Mouse (Mus musculus) heart, embryonic 15.5 days (tissue): ENCODE measurements around the gene Crat. TPM values are rescaled to one million over a fixed set of nuclear protein-coding genes. Genes with fewer than 3 reads are reported as not detected.

Source experiments
- ATAC-seq: fragments of 200-750 bp; cut with Nextera tagmentation; replicated peaks from 2 replicates; pipeline ENCODE4 v1.8.0; 2017; ENCODE audit warnings: low read depth, moderate TSS enrichment; ENCODE audit not compliant: insufficient number of reproducible peaks, insufficient read depth, low FRiP score
- H3K27ac ChIP-seq: fragments of 300-500 bp; sonication (generic); 2 replicates; pipeline ENCODE4 v1.5.1; 2015; ENCODE audit warnings: mild to moderate bottlenecking, inconsistent platforms
- H3K27me3 ChIP-seq: fragments of 300-500 bp; sonication (generic); 2 replicates; pipeline ENCODE4 v1.6.1; 2015; ENCODE audit warnings: inconsistent platforms
- H3K36me3 ChIP-seq: fragments of 300-500 bp; sonication (generic); 2 replicates; pipeline ENCODE4 v1.6.1; 2015; ENCODE audit warnings: mild to moderate bottlenecking, inconsistent platforms
- H3K4me1 ChIP-seq: fragments of 300-500 bp; sonication (generic); replicated peaks from 2 replicates; pipeline ENCODE4 v1.6.1; 2015; ENCODE audit warnings: inconsistent platforms
- H3K4me2 ChIP-seq: fragments of 300-500 bp; sonication (generic); 2 replicates; pipeline ENCODE4 v1.6.1; 2015; ENCODE audit warnings: inconsistent platforms, mild to moderate bottlenecking, moderate library complexity
- H3K4me3 ChIP-seq: fragments of 300-500 bp; sonication (generic); 2 replicates; pipeline ENCODE4 v1.5.1; 2015; ENCODE audit warnings: mild to moderate bottlenecking, inconsistent platforms
- H3K9ac ChIP-seq: fragments of 300-500 bp; sonication (generic); 2 replicates; pipeline ENCODE4 v1.6.1; 2015; ENCODE audit warnings: mild to moderate bottlenecking, inconsistent platforms
- H3K9me3 ChIP-seq: fragments of 300-500 bp; sonication (generic); replicated peaks from 2 replicates; pipeline ENCODE4 v1.6.1; 2016; ENCODE audit warnings: inconsistent platforms
- WGBS: fragments of 180-500 bp; shearing (Covaris S2); methylation state at CpG from one replicate; pipeline ENCODE4 v1.1.7; 2015; ENCODE audit warnings: mixed read lengths; 5-methylcytosine and 5-hydroxymethylcytosine counted together
- polyA plus RNA-seq: library from polyadenylated mRNA; unstranded; fragments of >200 nt; fragmentation: Nextera tagmentation; extraction: Ambion mirVana; gene quantifications from 2 replicates; pipeline ENCODE4 v1.2.1, GENCODE M21; 2015

Crat gene
- polyA plus RNA-seq, 1 experiment from 2014 or later, result 109 TPM

DNA sequence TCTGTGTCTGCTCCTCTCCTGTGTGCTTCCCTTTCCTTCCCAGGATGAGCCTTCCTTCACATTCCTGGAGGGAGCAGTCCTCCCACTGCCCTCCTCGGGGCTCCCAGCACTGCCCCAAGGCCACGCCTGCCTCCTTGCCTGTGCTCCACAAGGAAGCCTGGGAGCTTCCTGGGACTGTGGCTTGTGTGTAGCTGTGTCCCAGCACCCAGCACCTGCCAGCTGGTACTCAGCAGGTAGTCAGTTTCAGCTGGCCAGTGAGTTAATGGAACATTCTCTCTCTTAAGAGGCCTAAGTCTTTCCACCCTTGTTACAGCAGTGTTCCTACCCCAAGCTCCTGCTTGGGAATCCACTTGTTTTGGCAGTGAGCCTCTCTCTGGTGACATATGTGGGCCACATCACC lies 12.8 kb downstream of the Crat start:
- no peak overlapping the region for H3K27ac ChIP-seq
- no peaks in the 10 kb centered on the region for H3K9me3 ChIP-seq
- no peak overlapping the region for H3K4me2 ChIP-seq
- no peaks in the 10 kb centered on the region for H3K27me3 ChIP-seq
- no peak overlapping the region for H3K9ac ChIP-seq
- H3K4me1 ChIP-seq, result peaks cover 12% of the 10 kb centered on the region
- no peak for ATAC-seq
- H3K4me3 ChIP-seq, result no peak overlapping the region
- WGBS, result 69% methylated on average over 2 of the region's 2 CpGs
- peaks cover 70% of the 10 kb centered on the region for H3K36me3 ChIP-seq

DNA sequence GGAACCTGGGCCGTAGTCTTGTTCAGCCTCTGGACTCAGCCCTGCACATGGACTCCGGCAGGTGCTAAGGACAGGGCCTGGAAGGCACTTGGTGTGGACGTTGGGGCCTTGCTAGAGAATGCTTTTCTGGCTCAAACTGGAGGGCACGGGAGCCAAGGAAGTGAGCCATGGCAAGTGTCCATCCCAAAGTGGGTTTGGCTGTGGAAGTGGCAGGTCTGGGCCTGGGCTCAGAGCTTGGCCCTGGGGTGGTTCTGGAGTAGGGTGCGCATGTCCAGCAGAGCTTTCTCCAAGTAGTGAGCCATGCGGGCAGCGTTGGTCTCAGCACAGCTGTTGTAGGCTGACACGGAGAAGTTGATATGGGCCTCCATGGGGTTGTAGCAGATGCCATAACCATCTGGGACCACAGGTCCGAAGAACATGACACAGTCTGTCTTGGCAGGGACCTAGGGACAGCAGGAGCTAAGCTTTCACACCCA lies 13.2 kb downstream of the Crat start:
- Histone ChIP-seq H3K4me3 (no peak overlapping the region), H3K36me3 (peaks cover 73% of the 10 kb centered on the region), H3K9ac (no peak overlapping the region), H3K4me1 (peaks cover 12% of the 10 kb centered on the region), H3K4me2 (no peak overlapping the region), H3K27ac (no peak overlapping the region), H3K9me3 (no peaks in the 10 kb centered on the region), H3K27me3 (no peaks in the 10 kb centered on the region)
- 88% methylated on average over 9 of the region's 9 CpGs for WGBS
- no peak for ATAC-seq

DNA sequence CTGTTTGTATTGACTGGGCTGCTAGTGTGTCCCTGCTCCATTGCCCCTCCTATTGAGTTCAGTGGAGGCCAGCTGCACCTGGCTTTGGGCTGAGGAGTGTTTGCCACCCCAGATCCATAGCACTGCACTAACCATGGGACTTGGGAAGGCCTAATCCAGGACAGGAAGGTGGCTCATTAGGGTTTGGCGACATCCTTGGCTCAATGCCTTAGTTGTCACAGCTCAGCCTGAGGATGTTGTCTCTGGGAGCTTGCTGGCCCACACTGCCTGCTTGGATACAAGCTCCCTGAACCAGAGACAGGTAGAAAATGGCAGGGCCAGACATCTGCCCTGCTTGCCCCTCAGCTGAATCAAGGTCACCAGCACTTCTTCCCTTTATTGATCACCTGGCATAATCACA lies 14.0 kb downstream of the Crat start:
- Histone ChIP-seq H3K9ac (no peak overlapping the region), H3K4me1 (peaks cover 12% of the 10 kb centered on the region), H3K9me3 (no peaks in the 10 kb centered on the region), H3K36me3 (peaks cover 79% of the 10 kb centered on the region), H3K27ac (no peak overlapping the region), H3K4me3 (no peak overlapping the region), H3K27me3 (no peaks in the 10 kb centered on the region), H3K4me2 (no peak overlapping the region)
- WGBS, result 57% methylated on average over 1 of the region's 1 CpGs
- no peak for ATAC-seq

DNA sequence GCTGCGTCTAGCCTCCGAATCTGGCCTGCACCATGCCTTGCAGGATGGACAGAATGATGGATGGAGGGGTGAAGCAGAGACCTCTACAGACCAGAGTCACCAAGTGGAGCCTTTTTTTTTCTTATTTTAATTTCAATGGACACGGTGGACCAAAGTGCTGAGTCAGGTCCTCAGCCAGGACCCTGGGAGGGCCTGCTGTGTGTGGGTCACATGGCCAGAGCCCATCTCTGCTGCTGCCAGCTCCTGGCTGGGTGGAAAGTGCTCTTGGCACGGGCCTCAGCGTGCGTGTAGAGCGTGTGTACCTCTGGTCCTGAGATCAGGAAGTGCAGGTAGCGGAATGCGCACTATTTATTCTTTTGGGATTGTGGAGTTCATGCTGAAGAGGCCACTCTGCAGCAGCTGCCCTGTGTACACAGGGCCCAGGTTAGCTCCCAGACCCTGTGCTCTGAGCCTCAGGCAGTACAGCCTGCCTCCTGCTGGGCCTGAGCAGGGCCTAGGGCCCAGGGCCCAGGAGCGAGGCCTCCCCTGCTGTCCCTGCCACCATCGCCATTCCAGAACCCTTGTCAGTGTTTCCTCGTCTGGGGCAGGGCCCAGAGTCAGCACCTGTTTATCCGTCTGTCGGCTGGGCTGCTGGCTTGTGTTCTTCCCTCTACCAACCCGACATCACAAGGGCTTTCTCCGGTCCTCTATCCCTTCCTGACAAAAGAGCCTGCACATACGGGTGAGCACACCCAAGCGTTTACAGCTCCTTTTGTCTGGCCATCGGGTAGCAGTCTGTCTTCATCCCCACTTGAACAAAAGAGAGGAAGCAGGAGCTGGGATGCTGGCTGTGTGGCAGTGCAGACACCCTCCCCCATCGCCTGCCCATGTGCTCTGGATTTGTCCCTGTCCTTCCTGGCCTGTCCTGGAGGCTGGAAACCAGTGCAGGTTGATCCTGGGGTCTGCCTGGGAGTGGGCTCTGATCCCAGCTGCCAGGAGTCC lies 16.1 kb downstream of the Crat start:
- peak; percentile 56 for ATAC-seq
- 60% methylated on average over 20 of the region's 20 CpGs for WGBS
- 0 out of 2 replicates have a peak overlapping the region, but pooled peaks have one; percentile 32 for H3K9ac ChIP-seq

DNA sequence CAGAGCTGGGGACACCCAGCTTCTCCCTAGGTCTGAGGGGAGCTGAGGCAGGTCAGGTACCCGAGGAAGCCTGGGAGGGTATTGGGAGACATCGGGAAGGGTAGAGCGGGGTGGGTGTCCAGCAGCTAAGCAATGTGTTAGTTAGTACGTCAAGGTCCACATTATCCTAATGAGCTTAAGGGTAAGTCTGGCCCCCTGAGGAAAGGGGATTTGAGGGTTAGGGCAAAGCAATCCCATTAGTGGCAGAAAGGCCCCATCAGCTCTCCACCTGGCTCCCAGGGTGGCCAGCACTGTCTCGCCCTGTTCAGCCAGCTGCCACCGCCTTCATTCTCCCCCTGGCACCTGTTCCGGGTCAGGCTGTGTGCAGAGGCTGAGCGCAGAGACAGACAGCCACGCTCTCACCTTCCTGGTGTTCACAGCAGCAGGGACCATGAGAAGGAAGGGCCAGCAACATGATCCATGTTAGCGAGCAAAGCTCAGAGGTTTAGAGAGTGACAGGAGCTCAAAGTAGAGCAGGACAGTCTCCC lies 17.6 kb downstream of the Crat start:
- no peaks in the 10 kb centered on the region for H3K27me3 ChIP-seq
- ATAC-seq, result no peak
- no peak overlapping the region for H3K9ac ChIP-seq
- H3K4me2 ChIP-seq, result no peak overlapping the region
- WGBS, result 84% methylated on average over 10 of the region's 10 CpGs
- H3K27ac ChIP-seq, result no peak overlapping the region
- peaks cover 57% of the 10 kb centered on the region; the same call in 1 of the 2 replicates for H3K36me3 ChIP-seq
- H3K4me1 ChIP-seq, result peaks cover 26% of the 10 kb centered on the region
- no peak overlapping the region for H3K4me3 ChIP-seq
- H3K9me3 ChIP-seq, result no peaks in the 10 kb centered on the region

More for the DNA sequence above, 16.1 kb downstream of the Crat start:
- H3K27ac ChIP-seq, result peak overlapping the region; percentile 82
- no peak overlapping the region for H3K4me3 ChIP-seq
- H3K4me2 ChIP-seq, result no peak overlapping the region
- peaks cover 68% of the 10 kb centered on the region for H3K36me3 ChIP-seq
- peaks cover 12% of the 10 kb centered on the region for H3K4me1 ChIP-seq
- no peaks in the 10 kb centered on the region for H3K9me3 ChIP-seq
- H3K27me3 ChIP-seq, result no peaks in the 10 kb centered on the region

DNA sequence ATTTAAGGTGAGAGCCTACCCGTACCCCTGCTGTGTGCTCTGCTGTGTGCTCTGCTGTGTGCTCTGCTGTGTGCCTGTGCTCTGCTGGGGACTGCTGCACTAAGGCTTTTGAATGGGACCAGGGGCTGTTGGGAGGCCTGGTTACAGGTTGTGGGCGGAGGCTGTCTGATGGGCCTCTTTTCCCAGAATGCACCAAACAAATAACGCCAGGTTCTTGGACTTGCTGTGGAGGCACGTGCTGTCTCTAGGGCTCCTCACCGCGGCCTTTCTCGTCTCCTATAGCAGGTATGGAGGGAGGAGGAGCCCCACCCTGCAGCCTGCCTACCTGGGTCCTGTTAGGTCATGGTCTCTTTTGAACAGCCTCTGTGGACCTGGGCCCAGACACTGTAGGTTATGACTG lies 19.4 kb downstream of the Crat start:
- Histone ChIP-seq H3K36me3 (peaks cover 41% of the 10 kb centered on the region; the same call in 1 of the 2 replicates), H3K4me1 (peaks cover 33% of the 10 kb centered on the region), H3K9ac (no peak overlapping the region), H3K4me3 (no peak overlapping the region), H3K27me3 (no peaks in the 10 kb centered on the region), H3K9me3 (no peaks in the 10 kb centered on the region), H3K27ac (no peak overlapping the region), H3K4me2 (no peak overlapping the region)
- WGBS, result 84% methylated on average over 7 of the region's 7 CpGs
- no peak for ATAC-seq

DNA sequence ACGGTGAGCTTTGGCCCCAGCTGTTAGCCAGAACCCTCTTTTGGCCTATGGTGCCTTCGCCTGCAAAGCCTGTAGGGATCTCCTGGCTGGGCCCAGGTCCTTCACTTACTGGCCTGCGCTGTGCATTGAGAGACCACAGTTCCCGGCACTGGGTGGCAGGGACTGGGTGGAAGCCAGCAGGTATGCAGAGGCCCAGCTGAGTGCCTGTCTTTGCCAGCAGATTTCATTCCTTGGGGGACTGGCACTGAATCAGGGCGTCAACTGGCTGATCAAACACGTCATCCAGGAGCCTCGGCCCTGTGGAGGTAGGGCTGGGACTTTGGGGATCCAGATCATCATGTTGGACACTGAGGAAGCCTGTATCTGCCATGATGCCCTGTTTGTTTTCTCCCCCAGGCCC lies 19.9 kb downstream of the Crat start:
- no peaks in the 10 kb centered on the region for H3K27me3 ChIP-seq
- no peak overlapping the region for H3K4me3 ChIP-seq
- peaks cover 41% of the 10 kb centered on the region; the same call in 1 of the 2 replicates for H3K36me3 ChIP-seq
- 90% methylated on average over 7 of the region's 7 CpGs for WGBS
- no peak overlapping the region for H3K27ac ChIP-seq
- H3K9ac ChIP-seq, result no peak overlapping the region
- H3K4me2 ChIP-seq, result no peak overlapping the region
- H3K9me3 ChIP-seq, result no peaks in the 10 kb centered on the region
- ATAC-seq, result no peak
- peaks cover 38% of the 10 kb centered on the region for H3K4me1 ChIP-seq

DNA sequence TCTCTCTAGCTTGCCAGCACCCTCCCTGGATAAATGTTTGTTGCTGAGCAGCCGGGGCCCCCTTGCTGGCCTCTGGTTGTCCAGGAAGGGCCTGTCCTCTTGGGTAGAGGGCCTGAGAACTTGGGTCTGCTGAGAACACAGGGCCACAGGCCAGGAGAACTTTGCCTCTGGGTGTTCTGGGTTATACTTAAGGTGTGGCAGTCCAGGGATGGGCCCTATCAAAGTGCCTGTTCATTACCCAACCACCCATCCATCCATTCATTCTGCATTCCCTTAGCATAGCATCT lies 22.3 kb downstream of the Crat start:
- H3K4me1 ChIP-seq, result peaks cover 27% of the 10 kb centered on the region
- peak overlapping the region; percentile 67 for H3K4me3 ChIP-seq
- H3K27ac ChIP-seq, result peak overlapping the region; percentile 91
- ATAC-seq, result no peak
- H3K36me3 ChIP-seq, result peaks cover 26% of the 10 kb centered on the region; the same call in 1 of the 2 replicates
- H3K4me2 ChIP-seq, result peak overlapping the region; percentile 84
- H3K9ac ChIP-seq, result peak overlapping the region; percentile 70
- H3K27me3 ChIP-seq, result no peaks in the 10 kb centered on the region
- WGBS, result 41% methylated on average over 1 of the region's 1 CpGs
- no peaks in the 10 kb centered on the region for H3K9me3 ChIP-seq

DNA sequence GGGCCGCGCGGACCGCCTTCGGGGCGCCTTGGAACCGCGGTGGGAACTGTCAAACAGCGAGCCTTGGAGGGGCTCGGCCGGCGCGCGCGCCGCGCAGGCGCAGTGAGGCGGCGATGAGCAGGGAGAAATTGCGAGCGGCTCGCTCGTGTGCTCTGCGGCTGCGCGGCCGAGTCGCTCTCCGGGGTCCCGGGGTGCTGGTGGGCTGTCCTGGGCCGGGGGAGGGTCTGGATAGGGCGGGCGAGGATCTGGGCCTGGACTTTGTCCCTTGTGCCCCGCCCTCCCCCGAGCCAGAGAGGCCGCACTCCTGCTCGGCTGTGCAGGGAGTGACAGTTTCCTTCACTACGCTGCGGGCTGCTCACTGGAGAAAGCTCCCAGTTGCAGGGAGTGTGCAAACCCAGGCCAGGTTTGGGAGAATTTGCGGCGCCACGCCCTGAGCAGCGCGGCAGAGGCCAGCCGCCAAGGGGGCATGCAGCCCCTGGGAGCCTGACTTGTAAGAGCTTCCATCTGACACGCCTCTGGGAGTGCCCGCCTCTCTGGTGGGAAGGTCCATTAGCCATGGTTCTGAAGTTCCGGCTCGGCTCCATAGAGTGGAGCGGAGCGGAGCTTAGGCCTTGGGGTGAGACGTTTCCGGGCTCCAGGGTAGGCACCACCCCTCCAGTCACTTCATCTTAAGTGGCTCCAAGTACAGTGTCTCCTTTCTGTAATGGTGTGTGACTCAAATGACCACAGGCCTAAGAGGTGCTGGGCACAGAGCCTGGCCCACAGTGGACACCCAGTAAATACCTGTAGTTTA lies 22.8 kb downstream of the Crat start:
- peak overlapping the region; percentile 84 for H3K4me2 ChIP-seq
- ATAC-seq, result peak; percentile 76
- no peaks in the 10 kb centered on the region for H3K27me3 ChIP-seq
- H3K27ac ChIP-seq, result peak overlapping the region; percentile 91
- WGBS, result under 1% methylated on average over 53 of the region's 54 CpGs
- no peaks in the 10 kb centered on the region for H3K9me3 ChIP-seq
- peaks cover 21% of the 10 kb centered on the region; the same call in 1 of the 2 replicates for H3K36me3 ChIP-seq
- H3K4me3 ChIP-seq, result peak overlapping the region; percentile 67
- H3K4me1 ChIP-seq, result peaks cover 27% of the 10 kb centered on the region
- H3K9ac ChIP-seq, result peak overlapping the region; percentile 70

DNA sequence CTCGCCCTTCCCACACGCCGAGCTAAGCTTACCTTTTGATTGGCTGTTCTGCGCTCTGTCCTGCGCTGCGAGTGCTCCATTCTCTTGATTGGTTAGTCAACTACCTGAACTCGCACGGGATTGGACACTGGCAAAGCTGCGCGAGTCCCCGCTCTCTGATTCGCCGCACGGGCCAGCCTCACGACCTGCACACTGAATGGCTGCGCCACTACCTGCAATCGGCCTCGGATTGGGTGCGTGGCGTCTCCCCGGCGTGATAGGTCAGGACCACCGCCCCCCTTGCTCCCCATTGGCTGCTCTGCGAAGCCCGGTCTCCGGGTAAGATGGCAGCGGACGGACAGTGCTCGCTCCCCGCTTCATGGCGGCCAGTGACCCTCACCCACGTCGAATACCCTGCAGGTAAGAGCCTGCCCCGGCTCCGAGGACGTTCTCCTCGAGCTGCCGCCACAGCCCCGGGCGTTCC lies 23.5 kb downstream of the Crat start, which contains the start of gene Dolpp1:
Dolpp1 (plus strand) TSS at position 141 of the 463 bp plus-strand sequence.
- H3K4me2 ChIP-seq, result peak within 1 kb of the TSS; percentile 84
- peak; percentile 97 for ATAC-seq
- no peaks in the 10 kb centered on the region for H3K9me3 ChIP-seq
- 0% methylated on average over 40 of the region's 40 CpGs for WGBS
- peaks cover 27% of the 10 kb centered on the region for H3K4me1 ChIP-seq
- peaks cover 15% of the 10 kb centered on the region; the same call in 1 of the 2 replicates for H3K36me3 ChIP-seq
- H3K9ac ChIP-seq, result peak within 1 kb of the TSS; percentile 70
- H3K27ac ChIP-seq, result peak within 1 kb of the TSS; percentile 91
- peak within 1 kb of the TSS; percentile 67 for H3K4me3 ChIP-seq
- H3K27me3 ChIP-seq, result no peaks in the 10 kb centered on the region

DNA sequence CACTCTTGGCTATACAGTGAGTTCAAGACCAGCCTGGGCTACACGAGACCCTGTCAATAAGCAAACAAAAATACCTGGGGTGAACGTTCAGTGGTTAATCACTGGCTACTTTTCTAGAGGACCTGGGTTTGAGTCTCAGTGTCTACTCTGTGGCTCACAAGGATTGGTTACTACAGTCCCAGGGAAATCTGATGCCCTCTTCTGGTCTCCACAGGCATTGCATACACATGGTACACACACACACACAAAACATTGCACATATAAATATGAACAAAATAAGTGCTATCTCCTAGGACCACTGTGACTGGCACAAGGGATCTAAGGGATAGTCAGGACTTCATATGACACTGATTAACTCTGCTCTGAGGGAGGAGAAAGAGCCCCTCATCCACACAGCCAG lies 26.6 kb downstream of the Crat start:
- ATAC-seq, result no peak
- H3K27ac ChIP-seq, result no peak overlapping the region
- H3K27me3 ChIP-seq, result no peaks in the 10 kb centered on the region
- H3K4me3 ChIP-seq, result no peak overlapping the region
- H3K9me3 ChIP-seq, result no peaks in the 10 kb centered on the region
- H3K4me1 ChIP-seq, result peaks cover 23% of the 10 kb centered on the region
- H3K36me3 ChIP-seq, result peaks cover 21% of the 10 kb centered on the region
- H3K9ac ChIP-seq, result no peak overlapping the region
- no peak overlapping the region for H3K4me2 ChIP-seq
- WGBS, result 90% methylated on average over 2 of the region's 2 CpGs
